Mouse (Mus musculus) kidney, postnatal 25 days (tissue): ENCODE data around the gene E130116L18Rik.
A peak's percentile ranks its signal among the peaks of the same experiment; 100 is the strongest.
"Not testable (repeated sequence)": the region's sequence is repeated elsewhere in the genome, so short reads cannot be mapped to it uniquely, and the experiment has no call there.

Experiments
- DNase-seq, 2 experiments: peaks; one replicate each; pipeline ENCODE4 v3.0.0; 2021; ENCODE audit warnings: mixed read lengths in 2 of 2

The E130116L18Rik gene

GRCm38 (mm10) chr5:25181004-25181531 lies 41.9 kb downstream of the E130116L18Rik start, which contains the start of gene Galntl5:
TSS of gene Galntl5 (plus strand) at chr5:25181460.
- peak; percentile 11 to 60 for DNase-seq

- peak; percentile 47 to 78 for DNase-seq
Measured at GRCm38 (mm10) chr5:25179936-25180488, 42.9 kb downstream of the E130116L18Rik start.

- DNase-seq = peak; percentile 16 to 71
Measured at GRCm38 (mm10) chr5:25179284-25179683, 43.7 kb downstream of the E130116L18Rik start.

- DNase-seq = peak; percentile 48 to 53
Measured at GRCm38 (mm10) chr5:25178543-25178942, 44.4 kb downstream of the E130116L18Rik start.

GRCm38 (mm10) chr5:25177937-25178336 lies 45.0 kb downstream of the E130116L18Rik start:
- not testable (repeated sequence) for DNase-seq
